Mouse (Mus musculus) megakaryocyte progenitor cell, adult 5-6 weeks (primary cell): ENCODE measurements at regions not wholly inside any gene's neighbourhood (a gene's known extent, or its start where the extent isn't known, plus 50 kb on each side); places are given as distances from the start of the nearest gene placed in this dataset.
"Not testable (repeated sequence)": the region's sequence is repeated elsewhere in the genome, so short reads cannot be mapped to it uniquely, and the experiment has no call there.

Experiments
- ATAC-seq: replicated peaks from 2 replicates; pipeline ENCODE4 v1.8.0; 2016; ENCODE audit warnings: mild to moderate bottlenecking, moderate TSS enrichment, inconsistent platforms; ENCODE audit not compliant: poor library complexity

DNA sequence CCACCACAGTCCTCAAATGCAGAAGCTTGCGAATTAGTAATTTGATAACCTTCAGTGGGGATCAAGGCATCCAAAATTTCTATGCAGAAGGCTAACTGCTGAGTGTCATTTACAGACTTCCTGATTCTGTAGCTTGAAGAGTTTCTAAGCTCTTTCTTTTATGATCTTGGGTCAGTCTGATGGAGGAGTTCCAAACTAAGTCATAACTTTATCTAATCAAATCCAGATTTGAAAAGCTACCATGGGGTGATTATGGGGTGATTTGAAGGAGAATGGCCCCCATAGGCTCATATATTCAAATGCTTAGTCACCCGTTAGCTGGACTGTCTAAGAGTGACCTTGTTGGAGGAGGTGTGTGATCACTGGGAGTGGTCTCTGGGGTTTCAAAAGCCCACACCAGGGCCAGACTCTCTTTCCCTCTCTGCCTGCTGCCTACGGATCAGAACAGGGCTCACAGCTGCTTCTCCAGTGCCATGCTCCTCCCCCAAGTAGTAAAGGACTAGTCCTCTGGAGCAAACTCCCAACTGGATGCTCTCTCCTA, 152.0 kb upstream of the Supt20 start:
- ATAC-seq = no peak

DNA sequence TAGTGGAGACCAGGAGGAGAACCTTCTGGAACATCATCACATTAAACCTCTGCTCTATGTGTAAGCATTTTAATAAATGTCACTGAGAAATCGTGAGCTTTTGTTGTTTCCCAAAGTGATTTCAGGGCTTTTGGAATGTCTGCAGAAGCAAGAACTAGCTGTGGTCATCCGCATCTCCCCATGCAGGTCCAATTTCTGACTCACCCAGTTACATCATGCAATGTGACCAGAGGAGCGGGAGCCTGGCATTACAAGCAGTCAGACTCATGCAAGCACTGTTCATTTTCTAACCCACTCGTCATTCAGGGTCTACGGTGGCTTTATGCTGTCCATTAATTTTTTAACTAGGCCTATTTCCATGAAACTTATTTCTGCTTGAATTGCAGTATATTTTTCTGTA, 151.2 kb upstream of the Supt20 start:
- ATAC-seq = no peak

DNA sequence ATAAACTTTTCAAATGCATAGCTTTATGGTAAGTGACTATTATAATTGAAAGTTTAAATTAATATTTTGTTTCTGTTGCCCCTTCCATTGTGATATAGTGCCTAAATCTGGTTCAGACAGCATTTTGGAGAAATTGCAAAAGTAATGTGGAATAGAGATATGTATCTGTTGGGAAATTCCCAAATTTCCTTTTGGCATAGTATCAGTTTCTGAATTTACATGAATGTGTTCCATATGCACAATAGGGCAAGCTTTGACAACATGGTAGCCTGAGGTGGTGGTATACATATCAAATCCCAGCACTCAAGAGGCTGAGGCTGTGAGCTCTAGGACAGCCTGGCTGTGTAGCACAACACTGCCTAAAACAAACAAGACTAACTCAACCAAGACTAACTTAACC, 147.2 kb upstream of the Supt20 start:
- no peak for ATAC-seq

DNA sequence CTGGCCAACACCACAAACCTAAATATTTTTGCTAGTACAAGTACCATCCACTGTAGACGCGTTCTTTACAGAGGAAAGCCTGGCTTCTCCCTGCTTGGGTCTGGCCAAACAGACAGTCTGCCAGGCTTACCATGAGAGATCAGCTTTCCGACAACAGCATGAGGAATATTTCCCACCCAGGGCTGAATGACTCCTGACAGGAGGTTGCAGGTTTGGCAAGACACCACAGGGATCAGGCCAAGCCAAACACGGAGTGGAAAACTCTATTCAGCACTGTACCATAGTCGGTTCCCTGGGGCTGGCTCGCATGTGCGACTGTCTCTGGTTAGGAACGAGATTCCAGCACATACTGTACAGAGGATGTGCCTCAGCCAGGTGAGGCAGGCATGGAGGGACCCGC, 140.7 kb upstream of the Supt20 start:
- ATAC-seq = no peak

DNA sequence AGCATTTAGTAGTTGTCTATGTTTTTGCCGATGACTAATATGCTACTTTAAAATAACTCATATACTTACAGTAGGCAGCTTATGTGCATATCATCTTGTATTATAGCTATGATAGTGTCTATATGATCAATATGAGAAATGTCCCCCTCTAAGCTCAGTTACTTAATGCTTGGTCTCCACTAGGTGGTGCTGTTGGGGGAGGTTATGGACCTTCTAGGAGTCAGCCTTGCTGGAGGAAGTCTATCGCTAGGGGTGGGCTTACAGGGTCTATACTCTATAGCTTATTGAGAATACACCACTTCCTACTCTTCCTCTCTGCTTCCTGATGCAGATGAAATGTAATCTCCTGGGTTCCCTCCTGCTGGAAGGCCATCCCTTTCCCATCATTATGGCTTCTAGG, 136.7 kb upstream of the Supt20 start:
- peak; percentile 52; the same call in 1 of the 2 replicates for ATAC-seq

DNA sequence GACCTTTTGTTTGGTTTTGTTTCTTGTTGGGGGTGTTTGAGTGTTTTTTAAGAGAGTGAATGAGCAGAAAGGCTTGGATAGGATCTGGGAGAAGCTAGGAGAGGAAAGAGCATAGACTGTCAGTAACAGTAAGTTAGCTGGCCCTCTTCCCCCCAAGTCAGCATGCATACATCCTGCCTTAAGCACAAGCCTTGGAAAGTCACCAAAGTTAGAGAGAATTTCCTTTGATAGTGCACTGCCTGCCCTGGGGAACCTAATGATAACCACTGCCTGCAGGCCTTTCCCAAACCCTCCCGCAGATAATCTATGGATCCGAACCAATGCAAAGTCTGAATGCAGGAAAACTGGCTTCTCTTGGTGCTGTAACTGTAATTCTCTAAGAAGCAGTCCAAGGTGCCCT, 133.6 kb upstream of the Supt20 start:
- no peak for ATAC-seq

DNA sequence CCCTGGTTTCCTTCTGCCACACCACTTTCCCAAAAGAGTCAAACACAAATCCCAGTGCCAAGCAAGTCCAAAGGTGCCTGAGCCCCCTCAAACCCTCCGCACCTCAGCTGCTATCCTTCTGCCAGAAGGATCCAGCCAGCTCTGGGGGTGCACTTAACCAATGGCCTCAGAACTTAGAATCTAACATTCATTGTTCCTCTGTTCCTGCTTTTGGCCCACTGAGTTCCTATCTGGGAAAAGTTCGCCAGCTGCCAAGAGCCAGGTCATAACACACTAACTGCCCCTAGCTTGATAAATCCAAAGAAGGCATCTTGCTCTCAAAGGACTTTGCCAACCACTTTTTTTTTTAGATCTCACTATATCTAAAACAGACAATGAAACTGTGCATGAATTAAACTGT, 133.1 kb upstream of the Supt20 start:
- no peak for ATAC-seq

DNA sequence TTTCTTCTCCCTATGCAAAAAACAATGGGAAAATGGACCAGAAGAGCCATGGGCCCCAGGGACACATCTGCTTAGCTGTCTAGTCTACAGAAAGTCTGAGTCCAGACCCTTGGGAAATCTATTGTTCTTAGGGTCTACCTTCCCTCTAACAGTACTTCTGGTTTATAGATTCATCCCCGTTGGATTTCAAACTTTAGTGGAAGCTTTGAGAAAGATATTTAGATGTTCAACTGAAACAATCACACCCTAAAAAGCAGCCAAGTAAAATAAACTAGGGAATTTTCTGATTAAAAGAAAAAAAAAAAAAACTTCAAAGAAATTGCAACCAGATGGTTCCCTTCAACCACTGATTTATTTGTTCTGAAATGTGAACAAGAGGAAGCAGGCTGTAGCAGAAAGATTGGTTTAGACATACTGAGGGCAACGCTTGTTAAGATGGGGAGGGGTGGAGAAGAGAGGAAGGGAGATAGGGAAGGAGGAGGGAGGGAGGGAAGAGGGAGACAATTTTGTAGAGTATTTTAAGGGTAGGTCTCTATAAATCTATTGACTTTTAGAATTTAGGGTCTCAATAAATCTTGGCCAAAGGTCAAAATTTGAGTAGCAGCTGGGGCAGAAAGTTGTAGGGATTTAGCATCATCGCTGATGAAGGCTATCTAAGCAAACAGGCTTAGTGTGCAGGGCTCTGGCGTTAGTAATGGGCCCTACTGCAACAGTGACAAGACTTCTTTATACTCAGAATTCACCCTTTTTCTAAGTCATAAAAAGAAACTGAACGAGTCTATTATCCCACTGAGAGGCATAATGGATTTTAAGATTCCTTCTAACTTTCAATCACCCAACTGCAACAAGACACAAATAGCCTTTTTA, 132.3 kb upstream of the Supt20 start:
- no peak for ATAC-seq

DNA sequence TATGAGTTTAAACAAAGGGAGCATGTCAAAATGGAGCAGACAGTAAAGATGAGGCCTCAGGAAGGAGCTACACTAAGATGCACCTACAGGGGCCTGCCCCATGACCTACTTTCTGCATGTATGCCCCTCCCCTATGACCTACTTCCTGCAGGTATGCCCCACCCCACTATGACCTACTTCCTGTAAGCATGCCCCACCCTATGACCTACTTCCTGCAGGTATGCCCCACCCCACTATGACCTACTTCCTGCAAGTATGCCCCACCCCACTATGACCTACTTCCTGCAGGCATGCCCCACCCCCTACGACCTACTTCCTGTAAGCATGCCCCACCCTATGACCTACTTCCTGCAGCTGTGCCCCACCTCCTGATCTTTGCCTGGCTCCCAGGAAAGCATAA, 125.3 kb upstream of the Supt20 start:
- peak; percentile 77 for ATAC-seq

DNA sequence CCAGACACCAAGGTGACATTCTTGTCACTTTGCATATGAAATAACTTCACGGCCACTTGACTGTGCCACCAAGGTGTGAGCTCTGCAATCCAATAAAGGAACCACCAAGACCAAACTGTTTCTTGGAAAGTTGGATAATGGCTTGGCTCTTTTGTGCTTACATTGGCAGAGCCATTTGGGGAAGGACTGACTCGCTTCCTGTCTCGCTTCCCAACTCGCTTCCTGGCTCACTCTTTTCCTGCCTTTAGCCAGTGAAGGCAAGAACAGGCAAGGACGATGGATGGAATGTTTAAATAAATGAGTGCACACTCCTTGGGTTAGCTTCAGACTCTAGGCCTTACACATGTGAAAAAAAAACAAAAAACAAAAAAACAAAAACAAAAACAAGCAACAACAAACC, 124.5 kb upstream of the Supt20 start:
- no peak for ATAC-seq

DNA sequence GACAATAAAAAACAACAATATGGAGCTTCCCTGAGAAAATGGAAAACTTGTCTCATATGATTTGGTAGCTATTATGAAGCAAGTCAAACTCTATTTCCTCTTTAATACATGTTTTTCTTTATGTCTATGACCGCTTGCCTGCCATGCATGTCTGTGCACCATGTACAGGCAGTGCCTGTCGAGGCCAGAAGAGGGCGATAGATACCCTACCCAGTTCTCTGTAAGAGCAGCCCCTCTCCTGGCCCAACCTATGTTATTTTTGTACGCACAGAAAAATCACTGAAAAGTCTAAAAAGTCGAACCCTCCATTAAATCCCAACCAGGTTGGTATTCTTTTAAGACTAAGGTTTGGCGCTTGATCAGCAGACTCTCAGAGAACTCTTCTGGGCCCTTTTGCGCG, 122.1 kb upstream of the Supt20 start:
- ATAC-seq = 0 out of 2 replicates have a peak, but pooled peaks have one; percentile 60

DNA sequence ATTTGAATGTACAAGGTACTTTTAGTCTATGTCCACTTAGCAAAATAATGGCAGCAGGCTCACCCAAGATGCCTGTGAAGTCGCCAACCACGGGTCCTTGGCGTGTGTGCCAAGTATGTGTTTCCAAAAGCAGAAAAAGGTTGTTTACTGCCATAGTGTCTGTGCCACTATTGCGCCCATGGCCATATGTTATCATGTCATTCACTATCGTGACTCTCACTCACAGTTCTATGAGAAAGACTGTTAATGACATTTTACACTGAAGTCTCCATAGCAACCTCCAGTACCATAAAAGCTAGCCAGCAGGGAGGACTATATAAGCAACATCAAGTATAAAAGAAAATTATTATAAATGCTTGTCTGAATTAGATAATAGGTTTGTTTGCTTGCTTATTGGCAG, 114.8 kb upstream of the Supt20 start:
- ATAC-seq = no peak

DNA sequence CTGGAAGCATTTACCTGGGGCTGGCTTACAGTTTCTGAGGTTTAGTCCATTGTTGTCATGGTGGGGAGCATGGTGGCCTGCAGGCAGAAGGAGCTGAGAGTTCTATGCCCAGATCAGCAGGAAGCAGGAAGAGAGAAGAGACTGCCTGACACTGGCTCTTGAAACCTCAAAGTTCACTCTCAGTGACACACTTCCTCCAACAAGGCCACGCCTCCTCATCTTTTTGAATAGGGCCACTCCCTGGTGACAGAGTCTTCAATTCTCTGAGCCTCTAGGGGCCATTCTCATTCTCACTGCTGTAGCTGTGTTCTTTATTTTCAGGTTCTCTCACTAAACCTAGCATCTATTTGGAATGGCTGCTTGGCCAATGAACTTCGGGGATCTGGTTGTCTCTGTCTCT, 113.2 kb upstream of the Supt20 start:
- ATAC-seq = no peak

DNA sequence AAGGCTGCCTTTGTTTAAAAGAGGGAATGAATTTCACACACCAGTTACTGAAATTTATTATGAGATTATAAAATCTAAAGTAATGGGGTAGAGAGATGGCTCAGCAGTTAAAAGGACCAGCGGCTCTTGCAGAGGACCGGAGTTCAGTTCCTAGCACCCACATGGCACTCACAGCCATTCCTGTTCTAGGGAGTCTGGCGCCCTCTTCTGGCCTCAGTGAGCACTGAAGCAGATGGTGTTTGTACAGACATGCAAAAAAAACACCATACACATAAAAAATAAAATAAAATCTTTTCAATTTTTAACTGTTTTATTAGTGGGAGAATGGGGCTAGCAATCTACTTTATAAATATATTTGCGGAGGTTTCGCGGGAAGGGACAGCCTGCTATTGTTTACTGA, 112.3 kb upstream of the Supt20 start:
- ATAC-seq = no peak

DNA sequence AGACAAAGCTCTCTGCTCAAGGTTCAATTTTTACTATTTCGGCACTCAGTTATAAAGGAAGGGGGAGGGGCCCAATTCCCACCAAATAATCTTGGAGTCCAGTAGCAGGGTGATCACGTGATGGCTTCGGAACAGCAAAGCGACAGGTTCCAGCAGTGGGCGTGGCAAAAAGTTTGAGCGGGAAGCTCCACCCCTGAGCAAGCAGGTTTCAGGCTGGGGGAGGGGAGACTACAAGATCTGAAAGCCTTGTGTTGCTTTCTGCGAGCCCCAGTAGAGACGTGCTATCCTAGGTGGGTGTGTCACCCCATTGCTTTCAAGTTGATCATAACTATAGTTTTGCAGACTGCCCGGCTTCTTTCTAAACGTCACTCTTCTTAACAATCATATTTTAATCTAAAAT, 106.8 kb upstream of the Supt20 start:
- ATAC-seq = not testable (repeated sequence)

DNA sequence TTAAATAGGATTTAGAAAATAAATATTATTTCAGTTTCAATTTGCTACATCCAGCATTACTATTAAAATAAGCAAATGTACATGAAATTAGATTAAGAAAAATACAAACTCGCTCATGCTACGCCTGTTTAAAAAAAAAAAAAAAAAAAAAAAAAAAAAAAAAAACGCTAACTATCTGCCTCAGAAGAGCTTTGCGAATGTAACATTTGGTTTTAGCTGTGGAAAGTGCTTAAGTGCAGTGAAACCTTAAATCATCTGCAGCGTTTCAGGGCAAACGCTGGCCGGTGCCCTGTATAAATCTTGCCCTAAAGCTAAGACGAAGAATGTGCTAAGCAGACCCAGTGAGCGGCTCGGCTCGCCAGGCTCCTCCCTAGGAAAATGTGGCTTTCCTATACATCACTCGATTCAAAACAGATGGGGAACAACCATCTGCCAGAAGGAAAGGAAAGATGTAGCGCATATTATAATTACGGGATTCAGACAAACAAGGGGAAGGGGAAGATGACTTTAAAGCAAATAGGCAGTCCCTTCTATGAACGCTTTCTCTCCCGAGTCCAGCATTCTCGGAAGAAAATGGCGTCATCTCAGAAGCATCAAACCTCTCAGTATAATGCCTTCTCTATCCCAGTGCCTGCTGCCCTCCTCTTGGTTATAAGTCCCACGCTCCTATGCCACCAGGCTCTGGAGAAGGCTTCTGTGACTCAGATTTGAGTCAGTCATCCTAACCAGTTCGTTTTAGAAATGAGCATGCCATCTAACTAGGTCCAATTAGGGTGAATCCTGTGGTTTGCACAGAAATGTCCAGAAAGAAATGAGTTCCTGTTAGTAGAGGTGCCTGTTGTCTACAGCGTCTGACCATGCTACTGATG, 105.2 kb upstream of the Supt20 start:
- no peak for ATAC-seq

DNA sequence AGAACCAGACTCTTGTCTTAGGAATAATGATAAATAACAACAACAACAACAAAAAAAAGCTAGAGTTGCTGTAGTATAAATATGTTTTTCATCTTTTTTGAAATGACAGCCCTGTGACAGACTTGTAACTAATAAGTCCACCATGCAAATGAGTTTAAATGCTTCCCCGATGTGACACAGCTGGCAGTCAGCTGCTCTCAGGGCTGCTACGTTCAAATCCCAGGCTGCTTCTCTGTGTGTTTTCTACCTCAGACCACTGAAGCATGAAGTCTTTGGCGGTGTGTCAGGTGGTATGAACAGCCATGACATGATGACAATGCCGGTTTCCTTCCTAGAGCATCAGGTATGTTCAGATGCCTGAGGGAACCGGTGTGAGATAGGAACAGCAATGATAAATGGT, 104.4 kb upstream of the Supt20 start:
- ATAC-seq = no peak

DNA sequence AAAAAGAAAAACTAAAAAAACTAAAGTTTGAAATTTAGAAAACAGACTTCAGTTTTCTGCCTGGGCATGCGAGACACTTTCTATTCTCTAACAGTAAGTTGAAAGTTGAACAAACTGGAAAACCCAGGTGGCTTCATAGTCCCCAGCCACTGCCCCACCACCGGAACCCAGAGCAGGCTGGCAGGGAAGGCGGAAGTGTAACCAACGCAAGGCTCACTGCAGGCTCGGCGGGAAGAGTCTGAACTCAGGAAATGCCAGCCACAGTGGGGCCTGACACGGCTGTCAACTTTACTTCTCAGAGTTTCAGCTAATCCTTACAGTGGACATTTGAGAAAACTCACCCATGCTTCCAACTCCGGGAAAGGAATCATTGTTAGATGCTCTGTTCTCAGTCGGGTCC, 102.6 kb upstream of the Supt20 start:
- ATAC-seq = peak; percentile 83

DNA sequence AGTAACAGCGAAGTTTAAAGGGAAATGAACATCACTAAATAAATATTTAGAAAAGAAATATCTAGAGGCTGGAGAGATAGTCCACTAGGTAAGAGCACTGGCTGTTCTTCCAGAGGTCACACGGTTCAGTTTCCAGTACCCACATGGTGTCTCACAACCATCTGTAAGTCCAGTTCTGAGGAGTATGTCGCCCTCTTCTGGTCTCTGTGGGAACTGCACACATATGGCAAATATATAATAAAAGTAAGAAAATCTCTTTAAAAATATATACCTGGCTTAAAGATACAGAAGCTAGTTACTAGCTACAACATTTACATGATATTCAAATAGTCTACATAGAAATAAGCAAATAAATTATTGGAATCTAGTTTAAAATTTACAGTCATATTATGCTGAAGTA, 101.4 kb upstream of the Supt20 start:
- no peak for ATAC-seq

DNA sequence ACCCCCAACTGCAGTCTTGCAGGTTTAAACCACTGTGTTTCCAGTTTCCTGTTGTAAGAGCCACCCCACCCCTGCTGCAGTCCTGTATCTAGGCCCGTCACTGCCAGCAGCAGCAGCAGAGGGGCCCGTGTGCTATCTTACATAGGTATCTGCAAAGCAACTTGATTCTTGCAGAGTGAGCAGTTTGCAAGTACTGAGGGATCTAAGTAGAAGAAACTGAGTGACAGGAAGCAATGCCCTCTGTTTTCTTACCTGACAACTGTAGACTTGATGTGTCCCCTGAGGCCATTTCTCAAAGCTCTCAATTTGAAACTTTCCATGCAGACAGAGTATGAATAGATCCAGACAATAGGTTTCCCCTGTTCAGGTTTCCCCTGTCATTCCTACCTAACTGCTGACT, 100.5 kb upstream of the Supt20 start:
- 0 out of 2 replicates have a peak, but pooled peaks have one; percentile 13 for ATAC-seq

DNA sequence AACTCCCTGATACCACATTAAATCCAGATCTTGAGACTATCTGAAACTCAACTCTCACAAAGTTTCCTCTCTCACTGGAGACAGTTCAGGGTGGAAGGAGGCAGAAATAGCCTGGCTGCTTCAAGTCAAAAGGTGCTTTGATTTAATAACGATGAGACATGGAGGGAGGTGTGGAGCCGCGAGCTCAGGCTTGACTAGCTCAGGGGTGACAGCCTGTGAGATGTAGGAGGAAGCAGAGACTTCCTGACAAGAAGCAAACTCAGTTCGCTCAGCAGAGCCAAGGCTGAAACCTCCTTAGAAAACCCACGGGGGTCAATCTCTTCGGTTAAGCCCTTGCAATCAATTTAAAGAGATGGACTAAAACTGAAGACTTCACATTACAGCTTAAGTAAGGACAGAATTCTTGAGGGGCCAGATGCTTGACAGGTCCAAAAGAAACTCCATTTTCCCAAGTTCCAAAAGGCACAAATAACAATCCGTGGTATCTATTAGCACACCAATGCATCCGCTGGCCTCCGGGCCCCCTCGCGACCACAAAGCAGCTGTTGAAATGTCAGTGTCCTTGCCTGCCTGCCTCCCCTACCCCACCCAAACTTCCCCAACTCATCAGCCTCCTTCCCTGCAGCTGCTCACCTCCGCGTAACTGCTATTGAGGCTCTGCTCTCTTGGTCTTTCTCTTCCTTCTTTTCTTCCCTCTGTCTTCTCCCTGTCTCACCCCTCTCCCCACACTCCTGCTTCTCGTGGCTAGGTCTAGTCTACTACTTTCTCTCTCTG, 99.8 kb upstream of the Supt20 start:
- peak; percentile 72 for ATAC-seq
